Mouse (Mus musculus): Measurements from ENCODE around the gene Rhox4a. TPM values are rescaled to one million over a fixed set of nuclear protein-coding genes. Genes with fewer than 3 reads are reported as not detected.
"Not testable (repeated sequence)": the region's sequence is repeated elsewhere in the genome, so short reads cannot be mapped to it uniquely, and the experiment has no call there.

Gene Rhox4a
- not detected in 2 replicates for polyA plus RNA-seq (2015; fragmentation: Nextera tagmentation; extraction: Ambion mirVana)

DNA sequence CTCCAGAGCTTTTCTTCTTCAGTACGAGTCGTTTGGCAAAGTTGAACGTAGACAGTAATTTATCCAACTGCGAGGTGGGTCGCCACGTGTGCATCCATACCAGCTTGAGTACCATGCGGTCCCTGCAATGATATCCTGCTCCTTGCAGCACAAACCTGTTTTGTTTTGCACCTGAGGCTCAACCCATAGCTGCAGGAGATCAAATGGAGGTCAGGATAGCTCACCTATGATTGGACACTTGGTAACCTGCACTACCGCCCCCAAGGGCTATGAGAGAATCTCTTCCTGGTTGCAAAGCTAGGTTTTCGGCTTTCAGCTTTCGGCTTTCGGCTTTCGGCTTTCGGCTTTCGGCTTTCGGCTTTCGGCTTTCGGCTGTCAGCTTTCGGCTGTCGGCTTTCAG is at the start of gene Rhox4a:
Gene Rhox4a, plus strand, starts transcription at position 301 of the 400 bp plus-strand sequence.
- H3K9ac ChIP-seq (ENCODE audit: low read depth, low read length); H3K27ac ChIP-seq (ENCODE audit: low read depth, low read length); ATAC-seq; H3K9me3 ChIP-seq (ENCODE audit: control insufficient read depth); H3K4me2 ChIP-seq (replicated peaks; ENCODE audit: low read depth); H3K36me3 ChIP-seq (ENCODE audit: control insufficient read depth, insufficient read depth); H3K27me3 ChIP-seq (replicated peaks; ENCODE audit: control insufficient read depth, insufficient read depth, low read length); H3K4me1 ChIP-seq (replicated peaks; ENCODE audit: control insufficient read depth, insufficient read depth, low read length); H3K4me3 ChIP-seq (ENCODE audit: low read depth, low read length): not testable (repeated sequence)
- WGBS: 93% methylated on average over 10 of the region's 19 CpGs

DNA sequence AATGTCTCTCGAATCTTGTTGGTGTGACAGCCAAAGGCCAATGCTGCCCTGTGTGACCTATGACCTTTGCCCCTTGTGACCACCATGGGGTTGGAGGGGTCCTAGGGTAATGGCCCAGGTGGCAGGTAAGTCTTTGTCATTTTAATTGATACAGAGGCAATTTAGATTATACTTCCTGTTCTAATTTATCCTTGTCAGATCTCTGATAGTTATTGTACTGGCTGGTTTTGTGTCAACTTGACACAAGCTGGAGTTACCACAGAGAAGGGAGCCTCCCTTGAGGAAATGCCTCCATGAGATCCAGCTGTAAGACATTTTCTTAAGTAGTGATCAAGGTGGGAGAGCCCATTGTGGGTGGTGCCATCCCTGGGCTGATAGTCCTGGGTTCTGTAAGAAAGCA is 43.0 kb upstream of the Rhox4a start, which contains the start of gene Rhox1:
Gene Rhox1, minus strand, starts transcription at position 101 of the 400 bp plus-strand sequence.
- not testable (repeated sequence) for H3K27ac ChIP-seq (ENCODE audit: low read depth, low read length); H3K27me3 ChIP-seq (replicated peaks; ENCODE audit: control insufficient read depth, insufficient read depth, low read length); H3K9me3 ChIP-seq (ENCODE audit: control insufficient read depth); H3K4me3 ChIP-seq (ENCODE audit: low read depth, low read length); H3K4me2 ChIP-seq (replicated peaks; ENCODE audit: low read depth); H3K4me1 ChIP-seq (replicated peaks; ENCODE audit: control insufficient read depth, insufficient read depth, low read length); H3K9ac ChIP-seq (ENCODE audit: low read depth, low read length); ATAC-seq; H3K36me3 ChIP-seq (ENCODE audit: control insufficient read depth, insufficient read depth)
- 75% methylated on average over 1 of the region's 1 CpGs for WGBS

DNA sequence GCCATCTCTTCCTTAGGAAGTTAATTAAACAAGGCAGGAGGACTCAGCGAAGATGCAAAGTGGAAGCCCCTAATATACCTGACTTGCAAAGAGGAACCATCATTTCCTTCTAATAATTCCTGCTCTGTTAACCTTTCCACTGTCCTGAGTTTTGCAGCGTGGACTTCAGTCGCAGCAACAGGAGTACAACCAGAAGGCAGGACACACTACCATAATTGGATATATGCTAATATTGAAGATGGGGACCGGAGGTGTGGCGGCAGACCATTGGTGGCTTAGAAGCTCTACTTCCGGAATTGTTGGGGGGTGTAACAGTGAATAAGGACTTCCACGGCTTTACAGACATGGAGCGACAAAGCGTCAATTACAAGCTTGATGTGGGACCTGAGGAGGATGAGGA is 20.5 kb upstream of the Rhox4a start, which contains the start of gene Rhox2a:
Gene Rhox2a, plus strand, starts transcription at position 301 of the 400 bp plus-strand sequence.
- not testable (repeated sequence) for ATAC-seq; H3K9ac ChIP-seq (ENCODE audit: low read depth, low read length); H3K36me3 ChIP-seq (ENCODE audit: control insufficient read depth, insufficient read depth); H3K4me2 ChIP-seq (replicated peaks; ENCODE audit: low read depth); H3K27me3 ChIP-seq (replicated peaks; ENCODE audit: control insufficient read depth, insufficient read depth, low read length); H3K9me3 ChIP-seq (ENCODE audit: control insufficient read depth); H3K4me1 ChIP-seq (replicated peaks; ENCODE audit: control insufficient read depth, insufficient read depth, low read length); H3K27ac ChIP-seq (ENCODE audit: low read depth, low read length); H3K4me3 ChIP-seq (ENCODE audit: low read depth, low read length)
- WGBS: no CpG with 5 or more reads among the region's 9 CpGs

DNA sequence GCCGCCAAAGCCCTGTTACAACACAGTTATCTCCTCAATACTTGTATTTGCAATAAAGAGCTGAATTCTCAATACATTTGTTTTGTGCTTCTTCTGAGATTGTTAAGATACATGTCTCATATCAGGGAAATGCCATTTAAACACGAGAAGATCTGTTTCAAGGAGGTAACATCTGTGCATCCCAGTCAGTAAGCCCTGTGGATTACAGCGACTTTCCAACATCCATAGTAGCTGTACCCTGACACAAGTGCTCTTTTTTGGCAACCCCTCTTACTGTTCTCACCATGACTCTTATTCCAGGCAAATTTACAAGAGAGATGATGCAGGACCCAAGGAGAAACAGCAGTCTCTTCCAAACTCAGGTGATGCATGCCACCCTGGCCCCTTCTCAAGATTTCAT is 15.5 kb upstream of the Rhox4a start, which contains the start of gene Rhox3a:
Gene Rhox3a, plus strand, starts transcription at position 301 of the 400 bp plus-strand sequence.
- H3K4me2 ChIP-seq (replicated peaks; ENCODE audit: low read depth); H3K27ac ChIP-seq (ENCODE audit: low read depth, low read length); ATAC-seq; H3K36me3 ChIP-seq (ENCODE audit: control insufficient read depth, insufficient read depth); H3K4me3 ChIP-seq (ENCODE audit: low read depth, low read length); H3K9ac ChIP-seq (ENCODE audit: low read depth, low read length); H3K9me3 ChIP-seq (ENCODE audit: control insufficient read depth); H3K4me1 ChIP-seq (replicated peaks; ENCODE audit: control insufficient read depth, insufficient read depth, low read length); H3K27me3 ChIP-seq (replicated peaks; ENCODE audit: control insufficient read depth, insufficient read depth, low read length): not testable (repeated sequence)
- WGBS: 63% methylated on average over 1 of the region's 3 CpGs

Other genes with a start within 250 kb of the Rhox4a start
- not detected in 2 replicates for gene Sowahd, start 216.5 kb upstream of the Rhox4a start, polyA plus RNA-seq (2015; fragmentation: Nextera tagmentation; extraction: Ambion mirVana)
- 425 and 450 TPM in 2 replicates for gene Rpl39, start 179.9 kb upstream of the Rhox4a start, polyA plus RNA-seq (2015; fragmentation: Nextera tagmentation; extraction: Ambion mirVana)
- 9.6 and 11.4 TPM in 2 replicates for gene Upf3b, start 155.0 kb upstream of the Rhox4a start, polyA plus RNA-seq (2015; fragmentation: Nextera tagmentation; extraction: Ambion mirVana)
- 9.1 and 11.6 TPM in 2 replicates for gene Nkap, start 138.5 kb upstream of the Rhox4a start, polyA plus RNA-seq (2015; fragmentation: Nextera tagmentation; extraction: Ambion mirVana)
- gene Akap14, start 96.5 kb upstream of the Rhox4a start, polyA plus RNA-seq (2015; fragmentation: Nextera tagmentation; extraction: Ambion mirVana): 0.10 TPM in 1 of 2 replicates, not detected in the other
- gene Ndufa1, start 74.2 kb upstream of the Rhox4a start, polyA plus RNA-seq (2015; fragmentation: Nextera tagmentation; extraction: Ambion mirVana): 676 and 731 TPM in 2 replicates
- gene Rnf113a1, start 74.1 kb upstream of the Rhox4a start, polyA plus RNA-seq (2015; fragmentation: Nextera tagmentation; extraction: Ambion mirVana): 6.1 and 7.1 TPM in 2 replicates
- not detected in 2 replicates for gene Gm9, start 54.3 kb upstream of the Rhox4a start, polyA plus RNA-seq (2015; fragmentation: Nextera tagmentation; extraction: Ambion mirVana)
- gene Rhox1, start 43.1 kb upstream of the Rhox4a start, polyA plus RNA-seq (2015; fragmentation: Nextera tagmentation; extraction: Ambion mirVana): not detected in 2 replicates
- gene Rhox2a, start 20.4 kb upstream of the Rhox4a start, polyA plus RNA-seq (2015; fragmentation: Nextera tagmentation; extraction: Ambion mirVana): not detected in 2 replicates
- gene Rhox3a, start 15.4 kb upstream of the Rhox4a start, polyA plus RNA-seq (2015; fragmentation: Nextera tagmentation; extraction: Ambion mirVana): not detected in 2 replicates
- gene Rhox3a2, start 114.7 kb downstream of the Rhox4a start, polyA plus RNA-seq (2015; fragmentation: Nextera tagmentation; extraction: Ambion mirVana): not detected in 2 replicates
- not detected in 2 replicates for gene Rhox4a2, start 125.5 kb downstream of the Rhox4a start, polyA plus RNA-seq (2015; fragmentation: Nextera tagmentation; extraction: Ambion mirVana)
- not detected in 2 replicates for gene Rhox2b, start 146.7 kb downstream of the Rhox4a start, polyA plus RNA-seq (2015; fragmentation: Nextera tagmentation; extraction: Ambion mirVana)
- gene Rhox4b, start 167.2 kb downstream of the Rhox4a start, polyA plus RNA-seq (2015; fragmentation: Nextera tagmentation; extraction: Ambion mirVana): not detected in 2 replicates
- not detected in 2 replicates for gene Rhox2c, start 188.3 kb downstream of the Rhox4a start, polyA plus RNA-seq (2015; fragmentation: Nextera tagmentation; extraction: Ambion mirVana)
- not detected in 2 replicates for gene Rhox3c, start 193.2 kb downstream of the Rhox4a start, polyA plus RNA-seq (2015; fragmentation: Nextera tagmentation; extraction: Ambion mirVana)
- gene Rhox4c, start 215.0 kb downstream of the Rhox4a start, polyA plus RNA-seq (2015; fragmentation: Nextera tagmentation; extraction: Ambion mirVana): not detected in 2 replicates
- not detected in 2 replicates for gene Rhox2d, start 228.1 kb downstream of the Rhox4a start, polyA plus RNA-seq (2015; fragmentation: Nextera tagmentation; extraction: Ambion mirVana)
- not detected in 2 replicates for gene Rhox4d, start 249.0 kb downstream of the Rhox4a start, polyA plus RNA-seq (2015; fragmentation: Nextera tagmentation; extraction: Ambion mirVana)